Mouse (Mus musculus): Measurements from ENCODE around the gene Cabp1. TPM values are rescaled to one million over a fixed set of nuclear protein-coding genes. Genes with fewer than 3 reads are reported as not detected.

The Cabp1 gene
- 100 to 1,000 TPM; 122 to 123 TPM for total RNA-seq (2021)
- long read RNA-seq, transcript Cabp1-204 (6 exons, 1,621 nt) = major isoform, 100 of 106 reads
- long read RNA-seq, partial matches to known transcripts = 3 of 106 reads
- long read RNA-seq, other reads (novel, unspliced or antisense) = 3 of 106 reads

- peak in 1 of 2 experiments; percentile 67 for DNase-seq (ENCODE audit: low spot score in 2 of 2)
These were observed at the start of gene Cabp1 for GRCm38 (mm10) chr5:115193669-115194625. Cabp1 (minus strand) TSS chr5:115194381.

GRCm38 (mm10) chr5:115240191-115240590 lies 46.0 kb upstream of the Cabp1 start:
- DNase-seq (ENCODE audit: low spot score in 2 of 2) = peak in 1 of 2 experiments; percentile 65

DNA sequence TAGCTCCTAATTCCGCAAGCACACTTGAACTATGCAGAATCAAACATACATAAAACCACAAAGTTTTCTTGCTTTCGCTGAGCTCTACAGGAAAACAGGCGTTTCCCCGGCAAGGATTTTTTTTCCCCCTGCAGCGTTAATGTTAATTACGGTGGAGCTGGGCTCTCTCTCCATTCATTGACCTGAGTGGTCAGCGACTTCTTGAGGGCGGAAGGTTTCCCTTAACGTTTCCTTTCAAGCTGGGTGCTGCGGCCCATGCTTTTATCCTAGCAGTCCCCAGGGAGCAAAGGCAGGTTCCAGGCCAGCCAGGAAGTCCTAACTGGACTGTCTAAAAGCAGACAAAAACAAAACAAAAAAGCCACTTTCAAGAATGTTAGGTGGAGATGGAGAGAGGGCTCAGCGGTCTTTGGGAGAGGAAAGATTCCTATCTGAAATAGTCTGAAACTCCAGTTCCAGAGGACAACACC lies 44.6 kb upstream of the Cabp1 start:
- no peak for DNase-seq (ENCODE audit: low spot score in 2 of 2)

DNA sequence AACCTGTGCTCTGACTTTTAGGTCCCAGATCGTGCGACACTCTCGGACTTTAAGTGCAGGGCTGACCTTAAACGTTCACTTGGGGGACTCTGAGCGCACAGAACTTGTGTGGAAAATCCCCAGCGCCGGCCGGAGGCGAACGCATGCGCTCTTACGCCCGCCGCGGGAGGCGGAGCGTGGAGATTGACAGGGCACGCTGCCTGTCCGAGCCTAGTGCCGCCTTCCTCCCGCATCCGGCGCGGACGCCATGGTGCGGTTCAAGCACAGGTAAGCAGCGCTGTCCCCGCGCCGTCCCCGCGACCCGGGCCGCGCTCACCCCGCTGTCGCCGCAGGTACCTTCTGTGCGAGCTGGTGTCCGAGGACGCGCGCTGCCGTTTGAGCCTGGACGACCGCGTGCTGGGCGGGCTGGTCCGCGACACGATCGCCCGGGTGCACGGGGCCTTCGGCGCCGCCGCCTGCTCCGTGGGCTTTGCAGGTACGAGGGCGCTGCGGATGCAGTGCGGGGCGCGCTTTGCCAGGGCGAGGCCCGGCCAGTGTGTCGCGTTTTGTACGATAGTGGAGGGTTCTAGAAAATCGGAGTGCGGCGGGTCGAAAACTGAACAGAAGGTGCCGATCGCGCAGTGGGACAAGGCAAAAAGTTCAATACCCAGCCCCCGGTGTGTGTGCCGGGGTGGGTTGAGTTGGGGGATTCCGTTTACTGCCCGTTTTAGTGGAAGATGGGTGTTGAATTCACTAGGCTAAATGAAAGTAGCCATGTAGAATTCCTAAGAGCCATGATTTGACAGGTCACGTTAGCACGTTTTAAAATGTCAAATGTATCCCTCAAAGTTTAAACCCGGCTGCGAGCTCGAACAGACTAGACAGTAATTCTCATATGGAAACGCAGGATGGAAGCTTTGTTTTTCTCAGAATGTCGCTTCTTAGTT lies 43.9 kb upstream of the Cabp1 start:
- DNase-seq (ENCODE audit: low spot score in 2 of 2) = peak; percentile 90 to 95

GRCm38 (mm10) chr5:115235786-115236263 lies 41.6 kb upstream of the Cabp1 start, which contains the start of gene Pop5:
Pop5 (plus strand) TSS chr5:115235836.
- peak; percentile 81 to 95 for DNase-seq (ENCODE audit: low spot score in 2 of 2)

DNA sequence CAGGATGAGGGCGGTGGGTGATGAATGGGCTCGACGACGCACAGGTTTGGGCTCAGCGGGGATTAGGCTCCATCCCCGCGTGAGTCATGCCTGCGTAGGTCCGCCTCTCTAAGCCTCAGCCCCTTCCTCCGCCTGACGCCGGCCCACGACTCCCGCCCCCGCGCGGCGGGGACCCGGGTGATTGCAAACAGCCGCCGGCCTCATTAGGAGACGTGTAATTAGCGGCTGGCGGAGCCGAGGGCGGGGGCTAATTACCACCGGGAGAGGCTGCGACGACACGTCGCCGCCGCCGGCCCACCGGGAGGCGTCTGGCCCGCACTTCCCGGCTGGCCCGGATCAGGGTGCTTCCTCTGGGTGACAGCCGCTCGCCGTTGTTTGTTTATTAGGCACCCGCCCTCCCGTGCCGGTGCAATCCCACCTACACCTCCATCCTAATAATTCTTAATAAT lies 41.2 kb upstream of the Cabp1 start:
- DNase-seq (ENCODE audit: low spot score in 2 of 2) = peak; percentile 76 to 81

DNA sequence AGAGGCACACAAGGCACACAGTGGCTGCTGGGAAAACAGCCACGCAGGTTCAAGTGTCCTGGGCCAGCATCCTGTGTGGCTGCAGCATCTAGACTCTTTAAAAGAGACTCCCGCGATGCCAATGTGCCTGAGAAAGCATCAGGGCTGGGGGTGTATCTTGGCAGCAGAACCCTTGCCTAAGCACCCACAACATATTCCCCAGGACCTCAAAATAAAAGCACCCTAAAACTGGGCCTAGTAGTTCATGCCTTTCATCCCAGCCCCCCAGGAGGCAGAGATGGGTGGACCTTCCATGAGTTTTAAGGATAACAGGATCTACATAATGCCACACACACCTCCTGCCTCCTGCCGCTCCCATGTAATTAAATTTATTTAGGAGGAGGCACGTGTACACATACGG lies 40.3 kb upstream of the Cabp1 start:
- DNase-seq (ENCODE audit: low spot score in 2 of 2) = peak in 1 of 2 experiments; percentile 70

DNA sequence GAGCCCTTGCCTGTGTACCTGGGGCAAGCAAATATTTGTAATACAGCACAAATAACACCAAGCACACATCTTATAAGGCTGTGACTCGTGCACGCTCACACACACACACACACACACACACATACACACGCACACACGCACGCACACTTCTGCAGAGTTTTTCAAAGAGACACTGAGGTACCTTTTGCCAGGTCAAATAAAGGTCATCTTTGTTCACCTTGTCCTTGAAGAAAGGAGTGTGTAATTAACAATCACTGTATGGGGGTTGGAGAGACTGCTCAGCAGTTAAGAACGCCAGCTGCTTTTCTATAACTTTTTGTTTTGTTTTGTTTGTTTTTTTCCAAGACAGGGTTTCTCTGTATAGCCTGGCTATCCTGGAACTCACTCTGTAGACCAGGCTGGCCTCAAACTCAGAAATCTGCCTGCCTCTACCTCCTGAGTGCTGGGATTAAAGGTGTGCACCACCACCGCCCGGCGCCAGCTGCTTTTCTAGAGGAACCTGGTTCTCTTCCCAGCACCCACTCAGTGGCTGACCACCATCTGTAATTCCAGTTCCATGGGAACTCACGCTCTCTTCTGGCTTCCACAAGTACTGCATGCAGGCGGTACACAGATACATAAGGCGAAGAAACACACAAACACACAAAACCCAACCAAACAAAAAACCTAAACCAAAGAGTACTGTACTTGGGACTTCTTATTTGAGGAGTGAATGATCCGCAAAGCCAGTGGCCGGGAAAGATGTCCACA lies 39.0 kb upstream of the Cabp1 start:
- no peak for DNase-seq (ENCODE audit: low spot score in 2 of 2)

DNA sequence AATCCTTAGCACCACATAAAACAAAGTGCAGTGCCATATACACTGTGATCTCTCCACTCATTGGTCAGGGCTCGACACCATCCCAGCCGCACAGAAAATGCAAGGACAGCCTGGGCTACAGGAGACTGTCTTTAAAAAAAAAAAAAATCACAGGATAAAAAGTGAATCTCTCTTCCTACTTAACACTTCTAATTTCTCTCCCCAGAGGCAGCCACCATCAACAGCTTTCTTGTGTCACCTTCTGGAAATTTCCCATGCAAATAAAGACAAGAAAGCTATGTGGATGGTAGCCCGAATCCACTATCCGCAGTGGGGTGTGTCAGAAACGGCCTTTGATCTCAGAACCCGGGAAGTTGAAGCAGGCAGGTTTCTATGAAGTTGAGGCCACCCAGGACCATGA lies 38.3 kb upstream of the Cabp1 start:
- DNase-seq (ENCODE audit: low spot score in 2 of 2) = no peak

GRCm38 (mm10) chr5:115231552-115232120 lies 37.5 kb upstream of the Cabp1 start:
- no peak for DNase-seq (ENCODE audit: low spot score in 2 of 2)

DNA sequence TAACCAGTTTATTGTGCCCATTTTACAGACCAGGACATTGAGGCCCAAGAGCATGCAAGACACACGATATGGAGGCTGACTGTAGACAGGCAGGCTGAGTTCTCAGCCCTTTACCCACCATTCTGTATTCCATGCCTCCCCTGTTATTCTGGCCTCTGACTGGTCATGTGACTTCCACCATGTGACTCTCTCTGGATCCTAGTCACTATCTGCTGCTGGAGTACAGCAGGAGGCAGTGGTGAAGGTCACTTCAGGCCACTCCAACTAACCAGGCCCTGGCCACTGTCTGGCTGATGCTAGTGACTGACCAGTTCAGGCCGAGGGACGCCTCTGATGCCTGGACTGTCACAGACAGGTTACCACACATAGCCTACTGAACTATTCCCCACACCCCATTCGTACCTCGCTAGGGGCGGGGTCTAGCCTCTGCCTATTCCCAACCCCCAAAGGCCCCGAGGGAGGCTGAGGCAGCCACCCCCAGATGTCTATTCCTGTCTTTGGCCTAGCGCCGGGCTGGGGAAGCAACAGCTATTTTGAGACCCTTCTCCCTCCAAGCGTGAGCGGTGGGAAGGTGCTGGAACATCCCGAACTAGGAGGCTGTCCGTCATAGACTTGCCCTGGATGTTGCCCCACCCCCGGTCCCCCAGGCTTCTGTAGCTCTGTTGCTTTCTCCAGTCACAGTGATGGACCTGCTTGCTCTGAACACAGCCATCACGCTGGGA lies 36.8 kb upstream of the Cabp1 start:
- DNase-seq (ENCODE audit: low spot score in 2 of 2) = no peak

DNA sequence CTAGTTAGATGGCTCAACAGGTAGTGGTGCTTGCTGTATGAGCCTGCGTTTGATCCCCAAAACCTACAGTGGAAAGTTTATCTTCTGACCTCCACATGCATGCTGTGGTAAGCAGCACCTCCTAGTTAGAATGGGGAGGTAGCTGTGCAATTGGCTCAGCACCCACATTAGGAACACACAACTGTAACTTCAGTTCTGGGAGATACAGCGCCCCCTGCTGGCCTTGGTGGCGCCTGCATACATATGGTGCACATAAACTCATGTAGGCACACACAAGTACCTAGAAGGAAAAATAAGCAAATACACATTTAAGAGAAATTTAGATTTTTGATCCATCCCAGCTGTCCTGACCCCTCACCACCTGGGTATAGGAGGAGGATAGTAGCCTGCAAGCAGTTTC lies 28.3 kb upstream of the Cabp1 start:
- no peak for DNase-seq (ENCODE audit: low spot score in 2 of 2)

- DNase-seq (ENCODE audit: low spot score in 2 of 2) = peak in 1 of 2 experiments; percentile 61
These were observed 26.9 kb upstream of the Cabp1 start for GRCm38 (mm10) chr5:115220931-115221640.

- no peak for DNase-seq (ENCODE audit: low spot score in 2 of 2)
These were observed 23.8 kb upstream of the Cabp1 start for GRCm38 (mm10) chr5:115217998-115218397.

GRCm38 (mm10) chr5:115215273-115216185 lies 21.3 kb upstream of the Cabp1 start:
- no peak for DNase-seq (ENCODE audit: low spot score in 2 of 2)

DNA sequence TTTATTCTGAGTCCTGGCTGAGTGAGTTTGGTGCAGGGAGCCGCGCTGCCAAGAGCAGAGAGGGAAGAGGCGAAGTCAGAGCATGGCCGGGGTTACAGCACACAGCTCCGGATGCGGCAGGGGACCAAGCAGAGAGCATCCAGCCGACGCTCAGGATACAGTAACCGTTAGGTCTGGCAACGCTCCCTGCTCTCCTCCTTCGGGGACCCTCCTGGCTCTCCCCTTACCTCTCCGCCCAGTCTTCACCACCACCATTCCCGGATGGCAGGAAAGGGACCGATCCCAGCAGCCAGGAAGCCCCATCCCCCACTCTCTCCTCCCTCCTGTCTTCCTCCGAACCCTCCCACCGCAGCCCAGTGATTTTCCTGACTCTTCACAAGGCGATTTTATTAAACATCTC lies 20.7 kb upstream of the Cabp1 start:
- peak in 1 of 2 experiments; percentile 70 for DNase-seq (ENCODE audit: low spot score in 2 of 2)

- DNase-seq (ENCODE audit: low spot score in 2 of 2) = peak in 1 of 2 experiments; percentile 45
These were observed 18.7 kb upstream of the Cabp1 start for GRCm38 (mm10) chr5:115212861-115213260.

All from layer of hippocampus, adult 18-20 months (tissue).